Mouse (Mus musculus): ENCODE data around the gene Mbd3l2. TPM values are rescaled to one million over a fixed set of nuclear protein-coding genes. Genes with fewer than 3 reads are reported as not detected.

The Mbd3l2 gene
- polyA plus RNA-seq, 1 experiment from 2014 or later = not detected

Small RNAs within 50 kb of the gene (microRNA-seq; reads per million reads assigned to microRNA genes)
- gene Gm22854 = not detected

Other genes starting within 250 kb of the Mbd3l2 start
- 130 and 160 TPM in 2 replicates for gene Chordc1, start 138.5 kb upstream of the Mbd3l2 start, polyA plus RNA-seq (2016; fragmentation: Nextera tagmentation; extraction: Ambion mirVana)
- gene Naalad2, start 27.7 kb upstream of the Mbd3l2 start, polyA plus RNA-seq (2016; fragmentation: Nextera tagmentation; extraction: Ambion mirVana) = 0.33 and 0.39 TPM in 2 replicates
- not detected in 2 replicates for gene Ubtfl1, start 26.2 kb upstream of the Mbd3l2 start, polyA plus RNA-seq (2016; fragmentation: Nextera tagmentation; extraction: Ambion mirVana)
- 8.3 and 9.8 TPM in 2 replicates for gene Zfp558, start 47.6 kb downstream of the Mbd3l2 start, polyA plus RNA-seq (2016; fragmentation: Nextera tagmentation; extraction: Ambion mirVana)
- not detected in 2 replicates for gene Mbd3l1, start 47.7 kb downstream of the Mbd3l2 start, polyA plus RNA-seq (2016; fragmentation: Nextera tagmentation; extraction: Ambion mirVana)
- gene Muc16, start 243.9 kb downstream of the Mbd3l2 start, polyA plus RNA-seq (2016; fragmentation: Nextera tagmentation; extraction: Ambion mirVana) = not detected in 2 replicates

Measured in forebrain, embryonic 10.5 days (tissue).